Mouse (Mus musculus) embryo, embryonic 10 days (tissue): ENCODE results near the gene Kcnip2.

Experiments
- DNase-seq: peaks from one replicate; pipeline ENCODE4 v3.0.0-alpha.2; 2015; ENCODE audit warnings: low spot score

Kcnip2 gene

GRCm38 (mm10) chr19:45781676-45782075, 34.2 kb downstream of the Kcnip2 start:
- no peak for DNase-seq

DNA sequence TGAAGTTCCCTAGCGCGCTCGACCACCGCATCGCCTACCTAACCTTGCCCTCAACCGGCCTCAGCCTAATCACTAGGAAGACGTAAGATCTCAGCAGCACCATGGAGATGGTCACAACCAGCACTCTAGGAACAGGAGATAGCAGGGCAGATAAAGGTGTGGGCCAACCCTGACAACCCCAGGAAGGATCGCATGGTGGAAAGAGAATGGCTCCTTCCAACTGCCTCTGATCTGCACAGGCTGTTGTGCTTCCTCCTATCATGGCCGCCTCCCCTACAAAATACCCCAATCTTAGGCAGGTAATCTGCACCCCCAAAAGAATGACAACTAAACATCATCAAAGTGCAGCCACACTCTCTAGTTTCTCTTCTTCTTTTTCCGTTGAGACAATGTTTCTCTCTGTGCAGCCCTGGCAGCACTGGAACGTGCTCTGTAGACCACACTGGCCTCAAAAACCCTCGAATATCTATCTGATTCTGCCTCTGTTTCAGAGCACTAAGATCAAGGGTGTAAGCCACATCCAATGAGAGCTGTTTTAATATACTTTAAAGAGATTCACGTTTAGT, 35.4 kb downstream of the Kcnip2 start:
- DNase-seq, result no peak

- DNase-seq, result no peak
These were observed 40.4 kb downstream of the Kcnip2 start for GRCm38 (mm10) chr19:45775486-45775885.

- no peak for DNase-seq
These were observed 44.4 kb downstream of the Kcnip2 start for GRCm38 (mm10) chr19:45771501-45771900.

GRCm38 (mm10) chr19:45760810-45761209, 55.1 kb downstream of the Kcnip2 start:
- no peak for DNase-seq

DNA sequence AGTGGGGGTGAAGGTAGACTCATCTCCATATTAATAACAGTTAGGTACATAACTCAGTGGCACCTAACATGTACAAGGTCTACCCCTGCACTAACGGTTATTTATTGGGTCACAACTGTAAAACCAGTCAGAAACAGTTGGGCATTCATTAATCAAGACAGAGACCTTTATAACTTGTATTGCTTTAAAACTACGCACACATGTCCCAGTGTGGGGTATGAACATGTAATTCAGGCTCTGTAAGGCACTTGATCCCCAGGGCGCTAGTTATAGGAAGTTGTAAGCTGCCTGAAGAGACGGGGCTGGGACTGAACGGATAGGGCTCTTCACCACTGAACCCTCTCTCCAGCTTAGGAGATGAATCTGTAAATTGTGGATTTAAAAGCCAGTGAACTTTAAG, 57.2 kb downstream of the Kcnip2 start:
- DNase-seq, result no peak

- no peak for DNase-seq
These were observed 62.3 kb downstream of the Kcnip2 start for GRCm38 (mm10) chr19:45753551-45753950.

- no peak for DNase-seq
These were observed 64.0 kb downstream of the Kcnip2 start for GRCm38 (mm10) chr19:45751881-45752280.

GRCm38 (mm10) chr19:45749243-45750043, 66.4 kb downstream of the Kcnip2 start, which contains the start of gene Npm3:
Gene Npm3 (minus strand): TSS chr19:45749591.
- peak; percentile 82 for DNase-seq

GRCm38 (mm10) chr19:45748691-45749242, 67.1 kb downstream of the Kcnip2 start:
- no peak for DNase-seq

- no peak for DNase-seq
These were observed 67.7 kb downstream of the Kcnip2 start for GRCm38 (mm10) chr19:45748206-45748605.

DNA sequence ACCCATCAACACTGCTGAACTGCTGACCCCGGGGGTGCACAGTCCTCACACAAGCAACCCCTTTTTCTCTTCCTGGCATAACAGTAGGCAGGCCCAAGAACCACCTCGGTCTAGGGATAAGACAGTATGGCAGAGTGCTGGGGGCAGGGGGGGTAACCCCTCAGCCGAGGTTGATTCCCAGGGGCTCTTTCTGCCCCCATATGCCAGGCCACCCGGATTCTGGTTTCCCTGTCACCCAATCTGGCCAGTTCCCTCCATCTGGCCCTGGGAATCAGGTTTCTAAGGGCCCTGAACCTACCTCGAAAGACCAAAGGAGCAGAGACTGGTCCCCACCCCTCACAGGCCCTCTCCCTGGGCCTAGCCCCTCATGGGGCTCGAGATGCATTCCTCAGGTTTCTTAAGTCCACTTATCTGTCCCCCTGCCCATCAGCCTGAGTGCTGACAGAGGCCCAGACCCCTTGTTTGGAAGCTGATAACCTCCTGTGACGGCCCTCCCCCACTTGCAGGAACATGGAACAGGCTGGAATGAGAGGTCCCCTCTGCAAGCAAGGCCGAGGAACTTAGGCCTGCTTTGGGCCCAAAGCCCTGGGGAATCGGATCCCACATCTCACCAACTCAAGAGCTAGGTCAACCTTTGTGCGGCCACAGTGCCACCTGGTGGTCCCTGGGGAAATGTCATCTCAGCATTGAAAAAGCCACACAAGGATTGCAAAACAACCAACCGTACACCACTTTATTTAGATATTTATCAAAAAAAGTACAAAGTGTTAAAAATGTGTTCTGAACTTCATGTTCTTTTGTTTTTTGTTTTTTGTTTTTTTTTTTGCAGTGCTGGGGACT, 68.6 kb downstream of the Kcnip2 start:
- peak; percentile 93 for DNase-seq

GRCm38 (mm10) chr19:45746153-45747020, 69.5 kb downstream of the Kcnip2 start:
- DNase-seq, result peak; percentile 84

GRCm38 (mm10) chr19:45745344-45746152, 70.3 kb downstream of the Kcnip2 start:
- DNase-seq, result peak; percentile 53

DNA sequence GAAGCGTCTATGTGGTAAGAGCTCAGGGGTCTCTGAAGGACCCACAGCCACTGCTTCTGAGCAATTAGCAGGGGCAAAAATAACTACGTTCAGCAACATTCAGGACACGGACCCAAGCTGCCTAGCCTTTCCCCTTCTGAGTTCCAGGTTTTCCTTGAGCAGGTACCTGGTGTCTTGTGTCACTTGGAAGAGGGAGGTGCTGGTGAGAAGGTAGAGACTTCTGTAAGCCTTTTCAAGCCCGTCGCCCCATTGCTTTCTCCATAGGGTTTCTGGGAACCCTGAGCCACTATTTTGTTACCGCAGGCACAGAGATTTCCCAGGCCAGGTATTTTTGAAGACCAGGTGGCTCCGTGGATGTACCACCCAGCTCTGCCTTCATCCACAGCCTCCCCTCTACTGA, 72.2 kb downstream of the Kcnip2 start:
- no peak for DNase-seq

GRCm38 (mm10) chr19:45742984-45743575, 72.8 kb downstream of the Kcnip2 start:
- no peak for DNase-seq

GRCm38 (mm10) chr19:45742218-45742983, 73.5 kb downstream of the Kcnip2 start, which contains the start of gene Fgf8:
Gene Fgf8 (minus strand): TSS chr19:45742915.
- DNase-seq, result peak; percentile 48
